Mouse (Mus musculus) ES-E14 (cell line): ENCODE results near the gene Maff.

ENCODE experiments used
- CHD2 ChIP-seq: IDR thresholded peaks from 2 replicates; pipeline ENCODE4 v1.6.1; 2014; ENCODE audit warnings: mild to moderate bottlenecking, low read depth, low read length, inconsistent platforms
- HCFC1 ChIP-seq: IDR thresholded peaks from 2 replicates; pipeline ENCODE4 v1.6.1; 2012; ENCODE audit warnings: low read length, inconsistent platforms, borderline replicate concordance; ENCODE audit not compliant: insufficient read depth
- MAFK ChIP-seq: IDR thresholded peaks from 2 replicates; pipeline ENCODE4 v1.6.1; 2014; ENCODE audit warnings: mild to moderate bottlenecking, low read depth, low read length, inconsistent platforms; ENCODE audit not compliant: insufficient read depth
- ZC3H11A ChIP-seq: IDR thresholded peaks from 2 replicates; pipeline ENCODE4 v1.6.1; 2012; ENCODE audit warnings: low read depth, mild to moderate bottlenecking, inconsistent platforms, low read length, borderline replicate concordance
- ZNF384 ChIP-seq: IDR thresholded peaks from 2 replicates; pipeline ENCODE4 v1.6.1; 2012; ENCODE audit warnings: low read depth, low read length, inconsistent platforms

DNA sequence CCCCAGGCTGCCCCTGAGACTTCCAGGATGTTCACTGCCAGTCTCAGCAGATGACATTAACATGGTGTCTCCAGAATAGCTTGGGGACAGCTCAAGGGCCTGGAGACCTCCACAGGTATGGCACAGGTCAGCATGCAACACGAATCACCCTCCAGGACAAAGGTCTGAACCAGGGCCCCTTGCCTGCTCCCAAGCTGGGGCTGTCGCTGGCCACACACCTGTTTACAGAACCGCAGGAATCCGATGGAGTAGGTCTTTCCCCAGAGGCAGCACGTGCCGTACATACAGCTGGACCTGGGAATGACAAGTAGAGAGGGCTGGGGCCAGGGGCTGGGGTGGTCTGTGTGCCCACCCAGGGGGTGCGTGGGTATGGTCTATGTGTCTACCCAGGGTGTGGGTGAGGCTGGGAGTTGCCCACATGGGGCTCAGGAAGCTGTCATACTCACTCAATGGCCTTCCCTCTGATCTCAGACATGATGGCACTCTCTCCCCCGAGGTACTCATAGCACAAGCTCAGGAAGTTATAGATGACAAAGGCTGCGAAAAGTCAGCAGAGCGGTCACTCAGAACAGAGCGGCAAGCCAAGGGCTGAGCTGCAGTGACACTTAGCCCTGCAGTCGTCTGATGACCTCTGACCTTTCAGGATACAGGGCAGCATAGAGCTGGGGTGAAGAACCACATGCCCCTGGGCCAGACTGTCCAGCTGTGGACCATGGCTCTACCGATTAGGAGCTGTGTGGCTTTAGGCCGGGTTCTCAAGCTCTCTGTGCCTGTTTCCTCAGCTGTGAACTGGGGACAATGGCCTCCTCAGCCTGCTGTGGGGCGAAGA, 23.2 kb downstream of the Maff start:
- TF ChIP-seq ZNF384 (no peak), CHD2 (no peak), MAFK (no peak), ZC3H11A (no peak), HCFC1 (no peak)
